Mouse (Mus musculus): ENCODE measurements around the gene Msantd4. TPM values are rescaled to one million over a fixed set of nuclear protein-coding genes. Genes with fewer than 3 reads are reported as not detected.

Msantd4 gene
- polyA plus RNA-seq (2012; rRNA removed) = 1.2 and 1.8 TPM in 2 replicates

GRCm38 (mm10) chr9:4375828-4376639, at the start of gene Msantd4:
TSS of gene Msantd4 (plus strand) at chr9:4376562.

Other genes with a start within 250 kb of the Msantd4 start
- 2.5 and 3.5 TPM in 2 replicates for gene Aasdhppt, start 67.1 kb upstream of the Msantd4 start, polyA plus RNA-seq (2012; rRNA removed)
- 0.07 and 0.10 TPM in 2 replicates for gene Kbtbd3, start 66.7 kb upstream of the Msantd4 start, polyA plus RNA-seq (2012; rRNA removed)